Mouse (Mus musculus): ENCODE measurements around the gene Mex3a.

Mex3a gene

GRCm38 (mm10) chr3:88543651-88544410, 11.6 kb downstream of the Mex3a start:
- DNase-seq (ENCODE audit: low spot score in 2 of 2): no peak

- no peak for DNase-seq (ENCODE audit: low spot score in 2 of 2)
Measured at GRCm38 (mm10) chr3:88544514-88544913, 12.3 kb downstream of the Mex3a start.

DNA sequence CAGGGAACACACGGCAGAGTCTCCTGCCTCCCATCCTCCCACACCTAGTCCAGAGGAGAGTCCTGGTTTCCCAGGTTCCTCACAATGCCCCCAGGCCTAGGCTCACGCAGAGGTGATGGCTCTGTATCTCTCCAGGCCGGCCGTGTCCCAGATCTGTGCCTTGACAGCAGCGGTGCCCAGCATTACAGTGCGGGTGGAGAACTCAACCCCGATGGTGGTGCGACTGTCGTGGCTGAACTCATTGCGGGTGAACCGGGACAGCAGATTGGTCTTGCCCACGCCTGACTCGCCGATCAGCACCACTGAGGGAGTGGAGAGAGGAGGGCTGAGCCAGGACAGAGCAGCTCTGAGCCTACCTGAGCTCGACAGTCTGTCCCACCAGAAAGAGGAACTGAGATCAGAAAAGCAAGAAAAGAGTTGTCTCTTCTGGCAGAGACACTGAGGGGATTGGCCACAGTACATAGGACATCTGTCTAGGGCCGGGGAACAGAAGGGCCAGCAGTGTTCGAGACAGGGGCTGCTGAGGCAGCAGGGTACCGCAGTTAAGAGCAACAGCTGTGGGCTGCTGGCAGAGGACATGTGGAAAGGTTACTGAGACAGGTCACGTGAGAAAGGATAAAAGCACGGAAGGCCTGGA, 12.9 kb downstream of the Mex3a start:
- DNase-seq (ENCODE audit: low spot score in 2 of 2): no peak

GRCm38 (mm10) chr3:88546674-88547418, 14.7 kb downstream of the Mex3a start:
- DNase-seq (ENCODE audit: low spot score in 2 of 2): no peak

DNA sequence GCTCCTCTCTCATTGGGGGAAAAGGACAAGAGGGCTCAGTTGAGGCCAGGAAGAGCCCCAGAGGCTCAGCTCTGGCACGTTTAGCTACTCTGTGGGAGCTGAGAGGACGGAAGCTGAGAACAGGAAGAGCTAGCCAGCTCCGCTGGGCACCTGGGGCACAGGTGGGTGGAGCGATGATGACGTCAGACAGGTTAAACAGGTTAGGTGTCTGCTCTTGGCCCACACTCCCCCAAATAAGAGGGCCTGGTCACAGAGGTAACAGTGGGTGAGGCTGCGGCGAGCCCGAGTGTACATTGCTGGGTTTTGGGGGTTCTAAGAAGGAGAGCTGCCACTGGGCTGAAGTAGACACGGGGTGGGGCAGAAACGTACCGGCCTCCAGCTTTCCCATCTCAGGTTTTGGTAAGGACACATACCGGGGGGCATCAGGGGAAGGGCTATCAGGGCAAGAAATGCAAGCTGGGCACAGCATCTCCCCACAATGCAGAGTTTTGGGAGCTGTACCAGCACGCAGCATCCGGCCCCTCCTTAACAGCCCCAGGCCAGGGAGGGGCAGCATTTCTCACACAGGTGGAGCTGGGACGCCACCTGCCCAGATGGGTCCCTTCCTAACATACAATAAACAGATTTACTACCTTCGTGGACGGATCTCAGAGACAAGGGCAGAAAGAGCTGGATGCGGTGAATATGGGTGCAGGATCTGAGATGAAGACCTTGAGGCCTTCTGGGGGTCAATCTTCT, 16.2 kb downstream of the Mex3a start, which contains the start of gene Rab25:
Rab25 (minus strand) TSS at position 121 of the 738 bp plus-strand sequence.
- DNase-seq (ENCODE audit: low spot score in 2 of 2): no peak

DNA sequence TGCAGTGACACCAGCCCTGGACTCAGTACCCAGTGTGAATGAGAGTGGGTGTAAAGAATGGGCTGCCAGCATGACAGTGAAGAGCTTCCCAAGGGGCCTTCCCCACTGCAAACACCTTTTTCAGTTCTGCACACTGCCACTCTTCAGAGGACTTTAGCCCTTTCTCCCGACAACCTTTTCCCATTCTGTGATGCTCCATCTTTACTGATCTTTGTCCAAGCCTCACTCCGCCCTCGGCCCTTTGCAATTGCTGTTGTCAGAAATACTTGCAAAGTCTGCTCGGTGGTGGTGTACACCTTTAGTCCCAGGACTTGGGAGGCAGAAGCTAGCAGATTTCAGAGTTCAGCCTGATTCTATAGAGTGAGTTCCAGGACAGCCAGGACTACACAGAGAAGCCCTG, 19.4 kb downstream of the Mex3a start:
- no peak for DNase-seq (ENCODE audit: low spot score in 2 of 2)

- DNase-seq (ENCODE audit: low spot score in 2 of 2): no peak
Measured at GRCm38 (mm10) chr3:88552082-88552645, 20.0 kb downstream of the Mex3a start.

DNA sequence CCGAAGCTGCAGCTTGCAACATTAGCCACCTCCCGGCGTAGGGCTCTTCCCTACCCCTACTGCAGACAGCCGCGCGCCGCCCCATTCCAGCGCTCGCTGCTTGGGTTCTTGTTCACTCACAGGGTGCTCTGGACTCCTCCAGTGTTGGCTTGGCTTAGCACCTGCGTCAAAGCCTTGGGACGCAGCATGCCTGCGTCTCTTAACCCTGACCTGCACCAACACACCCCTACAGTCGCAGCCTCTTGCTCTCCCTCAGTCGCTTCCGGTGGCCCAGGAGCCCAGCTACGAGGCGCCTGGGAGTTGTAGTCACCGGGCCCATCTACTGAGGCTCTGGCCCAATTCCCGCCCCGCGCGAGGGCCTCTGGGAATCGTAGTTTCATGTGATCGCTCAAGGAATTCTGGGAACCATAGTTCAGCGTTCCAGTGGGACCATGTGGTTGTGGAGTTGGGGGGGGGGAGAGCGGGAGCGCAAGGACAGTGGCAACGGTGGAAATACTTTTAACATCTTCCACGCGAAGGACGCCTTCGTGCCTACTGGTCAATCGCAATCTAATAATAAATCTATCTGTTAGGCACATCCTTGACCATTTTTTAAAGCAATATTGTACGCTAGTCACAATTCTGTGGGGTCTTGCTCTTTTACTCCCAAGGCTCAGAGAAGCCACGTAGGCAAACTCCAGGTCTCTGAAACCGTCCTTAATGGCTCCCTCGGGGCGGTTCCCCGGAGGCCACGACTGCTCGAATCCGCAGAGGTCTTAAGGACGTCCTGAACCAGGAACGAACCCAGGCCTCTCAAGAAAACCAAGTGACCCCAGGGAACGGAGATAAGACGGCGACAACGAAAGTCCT, 20.7 kb downstream of the Mex3a start, which contains the start of gene Lamtor2:
Lamtor2 (minus strand) TSS at position 399 of the 849 bp plus-strand sequence.
- DNase-seq (ENCODE audit: low spot score in 2 of 2): peak; percentile 89 to 93

- DNase-seq (ENCODE audit: low spot score in 2 of 2): peak; percentile 82 to 88
Measured at GRCm38 (mm10) chr3:88553525-88553879, 21.3 kb downstream of the Mex3a start, which contains the start of gene Ubqln4. TSS of gene Ubqln4 (plus strand) at chr3:88553758.

GRCm38 (mm10) chr3:88553880-88554586, 21.8 kb downstream of the Mex3a start:
- DNase-seq (ENCODE audit: low spot score in 2 of 2): peak; percentile 38 to 55

GRCm38 (mm10) chr3:88555069-88555605, 22.9 kb downstream of the Mex3a start:
- DNase-seq (ENCODE audit: low spot score in 2 of 2): no peak

GRCm38 (mm10) chr3:88555731-88556130, 23.5 kb downstream of the Mex3a start:
- DNase-seq (ENCODE audit: low spot score in 2 of 2): no peak

DNA sequence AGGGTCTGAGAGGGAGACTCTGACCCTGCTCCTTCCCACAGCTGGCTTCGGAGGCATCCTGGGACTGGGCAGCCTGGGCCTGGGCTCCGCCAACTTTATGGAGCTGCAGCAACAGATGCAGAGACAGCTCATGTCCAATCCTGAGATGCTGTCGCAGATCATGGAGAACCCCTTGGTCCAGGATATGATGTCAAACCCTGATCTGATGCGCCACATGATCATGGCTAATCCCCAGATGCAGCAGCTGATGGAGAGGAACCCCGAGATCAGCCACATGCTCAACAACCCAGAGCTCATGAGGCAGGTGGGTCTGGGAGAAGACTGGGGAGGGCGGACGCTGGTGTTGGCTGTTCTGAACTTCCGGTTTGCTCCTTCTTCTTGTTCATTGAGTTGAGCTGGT, 24.4 kb downstream of the Mex3a start:
- DNase-seq (ENCODE audit: low spot score in 2 of 2): no peak

DNA sequence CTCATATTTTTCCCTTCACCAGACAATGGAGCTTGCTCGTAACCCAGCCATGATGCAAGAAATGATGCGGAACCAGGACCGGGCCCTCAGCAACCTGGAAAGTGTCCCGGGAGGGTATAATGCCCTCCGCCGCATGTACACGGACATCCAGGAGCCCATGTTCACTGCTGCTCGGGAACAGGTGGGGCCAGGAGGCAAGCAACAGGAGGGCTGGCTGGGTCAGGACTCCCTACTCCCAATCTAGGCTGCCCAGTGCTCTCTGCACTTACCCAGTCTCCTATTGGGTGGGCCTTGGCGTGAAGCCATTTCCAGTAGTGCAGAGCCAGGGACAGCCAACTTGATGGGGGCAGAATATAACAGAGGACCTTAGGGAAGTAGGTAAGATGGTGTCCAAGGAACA, 27.4 kb downstream of the Mex3a start:
- DNase-seq (ENCODE audit: low spot score in 2 of 2): no peak

DNA sequence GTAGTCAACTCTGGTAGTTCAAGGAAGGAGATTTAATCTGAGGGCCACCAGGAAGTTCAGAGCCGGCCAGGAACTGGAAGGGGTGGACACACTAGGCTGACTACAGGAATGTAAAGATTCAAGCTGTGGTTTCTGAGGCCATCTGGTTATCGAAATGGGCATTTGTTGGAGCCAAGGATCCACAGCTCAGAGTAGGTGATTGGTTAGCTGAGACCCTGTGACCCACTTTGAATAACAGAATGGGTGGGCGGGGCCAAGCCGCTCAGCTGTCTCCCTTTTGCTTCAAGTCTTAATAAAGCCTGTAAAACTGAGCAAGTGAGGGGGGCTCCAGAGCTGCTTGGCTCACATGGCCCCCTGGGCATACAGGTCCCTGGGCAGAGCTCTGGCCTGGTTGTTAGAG, 29.8 kb downstream of the Mex3a start:
- DNase-seq (ENCODE audit: low spot score in 2 of 2): no peak

DNA sequence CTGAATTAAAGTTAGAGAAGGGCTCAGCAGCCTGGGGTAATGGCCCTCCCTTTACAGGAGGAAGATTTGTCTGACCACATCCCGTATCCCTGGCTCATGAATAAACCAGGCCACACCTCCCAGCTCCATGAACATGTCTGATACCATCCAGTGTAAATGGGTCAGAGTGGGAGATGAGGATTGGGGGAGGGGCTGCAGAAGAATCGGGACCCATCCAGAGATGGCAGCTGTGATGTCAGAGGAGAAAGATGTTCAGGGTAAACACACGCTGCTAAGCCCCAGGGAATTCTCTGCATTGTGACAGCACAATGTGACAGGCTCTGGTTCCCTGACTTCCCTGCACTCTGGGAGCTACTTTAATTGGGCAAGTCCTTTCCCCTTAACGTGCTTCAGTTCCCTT, 31.2 kb downstream of the Mex3a start:
- DNase-seq (ENCODE audit: low spot score in 2 of 2): no peak

GRCm38 (mm10) chr3:88563966-88564365, 31.8 kb downstream of the Mex3a start:
- DNase-seq (ENCODE audit: low spot score in 2 of 2): no peak

GRCm38 (mm10) chr3:88566116-88566515, 33.9 kb downstream of the Mex3a start:
- no peak for DNase-seq (ENCODE audit: low spot score in 2 of 2)

DNA sequence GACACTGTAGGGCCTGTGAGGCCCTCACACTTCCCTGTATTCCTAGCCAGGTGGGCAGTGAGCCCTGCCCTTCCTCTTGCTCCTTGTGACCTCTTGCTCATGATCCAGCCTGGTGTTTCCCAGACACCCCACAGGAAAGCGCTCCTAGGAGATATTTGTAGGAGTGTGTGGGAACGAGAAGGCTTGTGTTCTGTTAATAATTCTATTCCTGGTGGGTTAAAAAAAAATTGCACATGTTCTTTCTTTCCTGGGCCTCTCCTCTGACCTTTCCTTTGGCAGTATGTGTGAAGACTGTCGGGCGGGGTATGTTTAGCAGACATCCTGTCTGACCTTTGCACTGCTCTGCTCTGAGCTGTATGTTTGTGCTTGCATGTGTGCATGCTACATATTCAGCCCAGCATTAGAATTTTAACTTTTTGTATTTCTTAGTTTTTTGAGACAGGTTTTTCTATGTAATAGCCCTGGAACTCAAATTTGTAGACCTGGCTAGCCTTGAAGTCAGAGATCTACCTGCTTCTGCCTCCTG, 34.4 kb downstream of the Mex3a start:
- no peak for DNase-seq (ENCODE audit: low spot score in 2 of 2)

Measured in spleen, postnatal 14 days (tissue).